Mouse (Mus musculus) regulatory T cell (primary cell): ENCODE results near the gene Mthfs.
"Not testable (repeated sequence)": the region's sequence is repeated elsewhere in the genome, so short reads cannot be mapped to it uniquely, and the experiment has no call there.

Experiments
- in situ Hi-C: fragments of 300-600 bp; cut with MboI, MseI; formaldehyde crosslinking; loops from one replicate; pipeline ENCODE4 v1.15.1; 2025; ENCODE audit warnings: high pct_unique_total_duplicates

Gene Mthfs

DNA sequence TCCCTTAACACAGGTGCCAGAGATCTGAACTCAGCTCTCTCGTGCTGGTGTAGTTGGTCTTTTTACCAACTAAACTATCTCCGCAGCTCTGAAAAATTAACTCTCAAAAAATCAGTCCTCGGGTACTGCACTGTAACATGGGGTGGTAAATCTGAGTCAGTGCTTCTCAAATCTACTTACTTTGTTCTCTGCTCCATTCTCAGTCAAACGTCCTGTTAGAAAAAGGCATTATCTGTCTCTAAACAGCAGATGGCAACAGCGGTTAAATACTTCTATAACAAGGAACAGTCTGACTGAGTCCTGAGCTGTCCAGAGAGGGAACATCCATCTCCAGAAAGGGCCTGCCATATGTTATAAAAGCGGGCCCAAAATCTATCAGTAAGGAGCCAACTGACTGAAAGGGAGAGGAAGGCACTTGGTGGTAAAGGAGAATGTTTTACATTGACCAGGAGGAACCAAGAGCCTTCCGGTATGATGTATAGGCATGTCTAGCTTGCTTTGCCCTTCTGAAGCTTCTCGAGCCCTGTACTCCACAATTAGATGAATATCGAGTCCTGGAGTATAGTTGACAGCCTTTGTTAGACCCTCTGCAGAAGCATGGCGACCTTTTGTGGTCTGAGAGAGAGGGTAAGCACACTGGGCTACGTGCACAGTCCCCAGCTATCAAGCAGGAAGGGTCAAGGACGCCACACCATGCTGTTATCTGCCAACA, at the start of gene Mthfs:
Gene Mthfs, plus strand, starts transcription at position 324 of the 712 bp plus-strand sequence.
- in situ Hi-C loops, result loop anchor here (25.0 kb wide), 1 partner anchor 673 kb away; the partner anchor contains the start of gene Zfp949

DNA sequence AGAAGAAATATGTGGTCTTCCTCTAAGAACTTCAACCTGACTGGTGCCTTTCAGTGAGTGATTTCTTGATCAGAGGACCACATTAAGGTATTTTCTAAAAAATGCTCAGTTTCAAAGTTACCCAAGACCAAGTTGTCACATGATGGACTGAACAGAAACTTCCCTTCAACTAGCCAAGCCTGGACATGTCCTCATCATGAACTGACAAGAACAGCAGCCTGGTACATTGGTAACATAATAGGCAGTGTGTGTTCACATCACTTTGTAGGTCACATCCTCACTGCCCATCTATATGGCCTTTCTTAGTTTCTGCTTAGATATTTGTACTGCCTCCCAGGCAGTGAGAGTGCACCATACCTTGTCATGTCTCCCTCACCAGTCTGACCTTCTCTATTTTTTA, 37.9 kb upstream of the Mthfs start:
- in situ Hi-C loops, result loop anchor here (5.0 kb wide), 1 partner anchor 240 kb away; no protein-coding TSS in a partner anchor

DNA sequence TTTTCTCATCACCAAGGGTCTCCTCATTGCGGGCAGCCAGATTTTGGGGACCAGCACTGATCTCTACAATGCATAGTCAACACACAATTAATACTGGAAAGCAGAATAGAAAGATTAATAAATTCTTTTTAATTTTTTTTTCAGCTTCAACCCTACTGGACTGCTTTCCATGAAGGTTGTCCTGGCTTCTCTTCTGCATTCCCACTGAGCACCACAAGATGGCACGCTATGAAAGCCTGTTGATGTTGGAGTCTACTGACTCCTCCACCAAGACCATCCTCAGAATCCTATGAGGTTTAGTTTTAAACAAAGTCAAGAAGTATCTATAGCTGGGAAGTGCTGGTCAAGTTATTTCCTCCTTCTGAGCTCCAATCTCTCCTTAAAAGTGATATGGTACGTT, 31.6 kb upstream of the Mthfs start:
- in situ Hi-C loops, result not testable (repeated sequence)

DNA sequence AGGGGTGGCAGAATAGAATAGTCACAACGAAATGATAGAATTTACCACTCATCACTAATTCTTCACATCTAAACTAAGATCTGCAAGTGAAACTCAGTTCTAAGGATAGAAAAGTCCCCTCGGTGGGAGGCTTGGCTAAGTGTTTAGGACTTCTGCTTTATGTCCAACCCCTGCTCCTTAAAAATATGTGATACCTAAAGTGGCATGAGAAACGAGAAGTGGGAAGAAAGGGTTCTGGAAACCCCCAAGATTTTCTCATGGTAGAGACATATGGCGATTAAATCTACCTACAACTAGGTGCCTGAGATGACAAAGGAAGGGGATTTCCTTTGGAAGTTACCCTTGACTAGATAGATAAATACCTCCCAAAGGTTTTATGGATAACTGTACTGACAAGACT, 31.0 kb upstream of the Mthfs start:
- in situ Hi-C loops, result not testable (repeated sequence)

DNA sequence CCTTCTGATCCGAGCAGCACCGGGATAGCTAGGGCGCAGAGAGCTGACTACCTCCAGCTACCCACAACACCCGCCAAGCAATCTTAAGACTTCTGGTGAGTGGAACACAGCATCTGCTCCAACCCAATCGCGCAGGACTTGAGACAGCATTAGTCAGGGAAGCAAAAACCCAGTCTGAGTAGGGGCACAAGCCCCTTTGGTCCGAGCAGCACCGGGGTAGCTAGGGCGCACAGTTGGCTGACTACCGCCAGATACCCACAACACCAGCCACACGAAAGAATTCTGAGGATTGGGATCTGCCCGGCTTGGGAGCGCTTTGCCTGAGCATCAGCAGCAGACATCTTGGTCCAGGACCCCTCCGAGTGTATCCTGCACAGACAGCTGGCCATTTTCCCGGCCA, 23.5 kb upstream of the Mthfs start:
- in situ Hi-C loops, result loop anchor here (10.0 kb wide), 1 partner anchor 498 kb away; no protein-coding TSS in a partner anchor

DNA sequence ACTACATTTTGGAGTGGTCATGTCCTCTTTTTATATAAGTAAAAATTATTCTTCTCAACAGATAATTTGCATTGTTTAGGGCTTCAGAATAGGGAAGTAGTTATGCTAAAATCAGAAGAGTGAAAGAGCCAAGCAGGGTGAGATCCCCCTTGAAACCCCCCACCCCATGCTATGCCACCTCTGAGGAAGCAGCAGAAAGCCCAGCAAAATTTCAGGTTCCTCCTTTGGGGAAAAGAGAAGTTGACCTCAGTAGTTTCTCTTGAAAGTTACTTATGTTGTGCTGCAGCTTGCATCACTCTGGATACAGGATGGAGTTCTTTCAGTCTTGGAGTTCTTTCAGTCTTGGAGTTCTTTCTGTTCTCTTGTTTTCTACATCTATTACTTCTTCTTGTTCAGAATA, 15.0 kb upstream of the Mthfs start:
- in situ Hi-C loops, result not testable (repeated sequence)

DNA sequence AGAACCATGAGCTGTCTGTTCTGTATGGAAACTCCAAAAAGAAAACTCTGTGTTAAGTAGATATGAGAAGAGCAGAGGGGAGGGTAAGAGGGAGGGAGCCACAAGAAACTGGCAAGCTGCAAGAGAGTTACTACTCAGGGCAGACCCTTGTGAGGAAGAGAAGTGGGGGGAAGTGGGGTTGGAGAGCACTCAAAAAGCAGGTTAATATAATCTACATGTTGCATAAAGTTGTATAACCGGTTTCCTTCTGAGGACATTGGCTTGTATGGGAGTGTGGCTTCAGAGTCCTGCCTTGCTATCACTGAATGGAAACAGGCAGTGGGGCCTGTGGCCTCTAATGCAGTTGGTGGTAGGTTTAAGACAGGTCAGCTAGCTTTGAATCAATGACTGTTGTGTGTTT, 13.0 kb upstream of the Mthfs start:
- in situ Hi-C loops, result not testable (repeated sequence)

DNA sequence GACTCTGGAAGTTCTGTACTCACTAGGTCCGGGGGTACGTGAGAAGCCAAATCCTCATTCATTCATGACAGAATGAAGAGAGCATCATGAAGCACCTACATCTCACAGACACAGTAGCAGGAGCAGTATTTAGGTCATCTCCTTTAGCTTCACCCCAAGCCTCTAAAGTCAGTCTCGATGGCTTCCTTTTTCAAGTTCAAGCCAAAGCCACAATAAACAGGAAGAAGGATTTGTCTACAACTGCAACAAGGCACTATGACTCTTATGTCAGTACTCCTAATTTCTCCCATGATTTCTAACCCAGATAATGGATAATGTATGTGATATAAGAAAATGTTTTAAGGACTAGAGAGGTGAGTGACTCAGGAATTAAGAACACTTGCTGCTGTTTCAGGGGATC, 12.1 kb upstream of the Mthfs start:
- in situ Hi-C loops, result not testable (repeated sequence)

DNA sequence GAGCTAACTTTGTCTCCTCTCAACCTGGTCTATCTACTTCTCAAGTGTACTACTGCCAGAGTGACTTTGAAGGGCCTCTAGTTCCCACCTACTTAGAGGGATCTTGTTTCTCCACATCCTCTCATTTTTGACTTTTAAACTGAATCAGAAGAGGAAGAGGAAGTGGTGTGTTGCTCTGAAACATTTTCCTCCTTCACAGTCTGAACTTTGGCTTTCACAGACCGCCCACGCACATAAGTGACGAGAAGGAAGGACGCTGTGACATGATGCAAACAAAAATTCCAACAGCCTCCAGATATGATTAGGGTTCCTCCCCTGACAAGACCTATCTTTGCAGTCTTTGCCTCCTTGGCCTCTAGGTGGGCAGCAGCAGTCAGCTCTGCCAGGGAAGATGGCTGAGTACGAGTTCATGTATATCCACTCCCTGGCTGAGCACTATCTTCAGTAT, 11.5 kb upstream of the Mthfs start, which contains the start of the genes Bcl2a1b and Gm29094:
Gene Bcl2a1b, plus strand, starts transcription at position 241 of the 448 bp plus-strand sequence.
Gene Gm29094, plus strand, starts transcription at position 411 of the 448 bp plus-strand sequence.
- in situ Hi-C loops, result not testable (repeated sequence)

DNA sequence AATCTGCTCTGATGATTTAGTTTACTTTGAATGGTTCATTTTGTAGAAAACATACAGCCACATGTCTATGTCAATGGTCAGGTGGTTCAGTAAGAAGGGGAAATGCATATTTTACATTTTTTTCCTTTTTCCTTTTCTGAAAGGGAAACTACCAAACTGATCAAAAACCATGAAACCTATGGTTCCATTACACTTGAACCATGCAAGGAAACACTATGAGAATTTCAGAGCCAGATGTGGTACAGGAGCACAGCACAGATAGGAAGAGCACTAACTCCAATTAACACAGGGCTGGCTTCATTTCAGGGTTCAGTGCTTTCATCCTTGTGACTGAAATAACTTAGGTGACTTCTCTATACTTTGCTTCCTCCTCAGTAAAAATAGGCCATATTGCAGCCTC, 8.2 kb upstream of the Mthfs start:
- in situ Hi-C loops, result loop anchor here (25.0 kb wide), 1 partner anchor 665 kb away; the partner anchor contains the start of gene Zfp949

DNA sequence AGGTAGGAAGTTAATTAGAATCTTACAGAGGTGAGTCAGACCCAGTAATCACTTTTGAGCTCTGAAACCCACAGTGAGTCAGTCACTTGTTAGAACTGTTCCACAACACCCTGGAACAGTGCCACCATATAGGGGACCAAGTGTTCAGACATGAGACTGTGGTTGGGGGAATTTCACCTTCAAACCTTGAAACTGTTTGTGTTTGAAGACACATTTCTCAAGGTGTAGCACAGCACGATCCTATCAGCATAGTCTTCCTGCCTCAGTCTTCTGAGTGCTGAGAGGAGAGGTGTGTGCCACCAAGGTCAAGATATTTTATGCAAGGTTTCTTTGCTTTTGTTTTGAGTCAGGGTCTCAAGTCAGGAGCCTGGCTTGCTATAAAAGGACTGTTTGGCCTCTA, 1.5 kb upstream of the Mthfs start:
- in situ Hi-C loops, result loop anchor here (25.0 kb wide), 1 partner anchor 672 kb away; the partner anchor contains the start of gene Zfp949

DNA sequence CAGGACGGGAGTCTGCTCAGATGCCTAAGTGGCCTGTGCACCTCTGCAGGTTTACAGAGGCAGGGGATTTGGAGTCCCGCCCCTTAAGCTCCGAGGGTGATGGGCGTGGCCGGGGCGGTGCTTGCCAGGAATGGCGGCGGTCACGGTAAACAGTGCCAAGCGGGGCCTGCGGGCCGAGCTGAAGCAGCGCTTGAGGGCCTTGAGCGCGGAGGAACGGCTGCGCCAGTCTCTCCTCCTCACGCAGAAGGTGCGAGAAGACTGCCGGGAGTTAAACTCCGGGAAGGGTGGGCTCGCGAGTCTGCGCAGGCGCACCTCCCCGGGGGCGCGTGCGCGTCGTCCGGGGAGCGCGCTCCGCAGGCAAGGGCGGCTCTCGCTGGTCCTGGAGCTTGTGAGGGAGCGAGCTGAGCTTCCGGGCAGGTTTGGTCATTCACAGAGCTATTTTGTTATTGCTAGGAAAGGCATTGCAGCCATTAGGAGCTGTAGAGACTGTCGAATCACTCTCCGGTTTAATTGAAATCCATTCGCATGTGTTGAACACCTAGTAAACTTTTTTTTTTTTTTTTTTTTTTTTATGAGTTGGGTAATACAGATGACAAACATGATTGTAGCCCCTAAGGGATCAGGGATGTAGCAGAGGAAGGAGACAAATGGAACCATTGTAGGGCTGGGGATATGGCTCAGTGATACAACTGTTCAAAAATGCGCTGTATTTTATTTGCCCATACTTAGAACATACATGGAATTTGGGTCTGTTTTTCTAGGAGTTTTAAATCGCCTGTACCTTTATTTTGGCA, 786 bp downstream of the Mthfs start:
- in situ Hi-C loops, result loop anchor here (25.0 kb wide), 1 partner anchor 674 kb away; the partner anchor contains the start of gene Zfp949

DNA sequence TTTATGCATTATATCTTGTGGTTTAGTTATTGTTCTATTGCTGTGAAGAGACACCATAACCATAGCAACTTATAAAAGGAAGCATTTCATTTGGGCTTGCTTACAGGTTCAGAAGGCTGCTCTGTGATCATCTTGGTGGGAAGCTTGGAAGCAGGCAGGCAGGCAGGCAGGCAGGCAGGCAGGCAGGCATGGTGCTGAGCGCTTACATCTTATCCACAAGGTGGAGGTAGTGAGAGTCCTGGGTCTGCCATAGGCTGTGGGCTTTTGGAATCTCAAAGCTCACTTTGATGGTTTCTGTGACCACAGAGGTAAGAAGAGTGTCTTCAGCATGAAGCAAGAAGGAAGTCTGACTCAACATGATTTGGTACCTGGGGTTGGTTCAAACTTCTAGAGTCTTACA, 2.0 kb downstream of the Mthfs start:
- in situ Hi-C loops, result loop anchor here (25.0 kb wide), 1 partner anchor 675 kb away; the partner anchor contains the start of gene Zfp949

DNA sequence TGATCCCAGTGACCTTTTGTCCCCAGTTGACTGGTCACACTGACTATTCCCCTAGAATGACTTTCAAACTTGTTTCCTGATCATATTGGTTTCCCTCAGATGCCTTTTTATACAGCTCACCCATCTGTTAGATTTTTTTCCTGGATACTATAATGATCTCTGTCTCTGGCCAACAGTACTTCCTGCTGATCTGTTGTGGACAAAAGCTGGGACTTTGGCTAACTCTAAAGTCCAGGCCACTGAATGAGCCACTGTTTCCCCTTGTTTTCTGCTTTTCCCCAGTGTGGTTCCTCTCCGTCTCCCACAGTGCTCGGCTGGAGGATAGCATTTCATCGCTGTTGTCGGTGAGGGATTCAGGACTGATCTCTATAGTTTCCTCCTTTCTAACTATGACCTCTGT, 7.7 kb downstream of the Mthfs start:
- in situ Hi-C loops, result loop anchor here (5.0 to 25.0 kb wide), 2 partner anchors 506 to 681 kb away; partner anchors contain the start of gene Zfp949

DNA sequence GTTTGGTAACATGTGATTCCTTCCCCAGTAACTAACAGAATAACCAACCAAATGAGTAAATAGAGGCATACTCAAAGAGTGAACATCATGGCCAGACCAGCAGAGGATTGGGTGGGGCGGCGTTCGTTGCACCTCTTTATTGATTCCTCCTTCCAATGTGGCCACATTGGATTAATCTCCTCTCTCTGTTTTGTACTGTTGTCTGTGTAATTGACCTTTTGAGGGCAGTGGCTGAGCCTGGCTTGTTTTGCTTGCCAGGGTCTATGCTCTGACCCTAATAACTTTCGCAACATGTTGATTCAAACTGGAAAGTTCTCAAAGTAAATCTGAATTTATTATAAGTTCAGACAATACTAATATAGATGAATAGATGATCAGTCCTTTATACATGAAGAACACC, 9.2 kb downstream of the Mthfs start:
- in situ Hi-C loops, result loop anchor here (5.0 to 25.0 kb wide), 2 partner anchors 507 to 682 kb away; partner anchors contain the start of gene Zfp949

DNA sequence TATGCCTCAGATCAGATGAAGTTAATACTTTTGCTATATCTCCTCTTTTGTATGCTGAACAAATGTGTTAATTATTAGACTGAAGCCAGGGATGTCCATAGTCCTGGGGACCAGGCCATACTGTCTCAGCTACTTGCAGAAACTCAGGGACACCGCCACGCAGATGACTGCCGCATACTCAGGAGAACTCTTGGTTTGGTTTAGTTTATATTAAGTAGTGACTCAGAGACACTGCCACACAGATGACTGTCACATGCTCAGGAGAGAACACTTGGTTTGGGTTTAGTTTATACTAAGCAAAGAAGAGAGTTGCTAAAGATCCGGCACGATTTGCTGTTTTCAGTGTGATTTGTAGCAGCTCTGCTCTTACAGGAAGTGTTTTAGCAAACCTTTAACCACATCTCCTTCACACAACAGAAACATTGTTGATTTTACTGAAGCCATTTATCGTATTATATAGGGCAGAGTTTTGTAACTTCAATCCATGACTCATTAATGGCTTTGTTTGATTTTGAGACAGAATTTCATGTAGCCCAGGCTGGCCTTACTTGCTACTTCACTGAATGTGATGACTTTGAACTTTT, 10.3 kb downstream of the Mthfs start:
- in situ Hi-C loops, result loop anchor here (25.0 kb wide), 1 partner anchor 683 kb away; the partner anchor contains the start of gene Zfp949

DNA sequence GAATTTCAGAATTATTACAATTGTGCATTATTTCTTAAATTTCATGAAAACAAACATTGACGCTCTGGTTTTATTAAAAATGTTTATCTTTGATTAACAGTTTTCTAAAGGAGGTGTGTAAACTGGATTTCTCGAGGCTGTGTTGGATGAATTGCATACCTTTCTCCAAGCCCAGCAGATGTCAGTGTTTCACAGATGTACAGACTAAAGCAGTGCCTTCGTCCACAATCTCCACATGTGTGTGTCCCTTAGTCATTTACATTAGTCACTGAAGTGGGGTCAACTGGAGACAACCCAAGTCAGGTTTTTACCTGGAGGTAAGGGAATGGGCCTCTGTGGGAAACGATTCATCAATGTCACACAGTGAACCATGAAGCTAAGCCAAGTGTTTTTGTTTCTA, 15.6 kb downstream of the Mthfs start:
- in situ Hi-C loops, result loop anchor here (5.0 kb wide), 1 partner anchor 426 kb away; no protein-coding TSS in a partner anchor

DNA sequence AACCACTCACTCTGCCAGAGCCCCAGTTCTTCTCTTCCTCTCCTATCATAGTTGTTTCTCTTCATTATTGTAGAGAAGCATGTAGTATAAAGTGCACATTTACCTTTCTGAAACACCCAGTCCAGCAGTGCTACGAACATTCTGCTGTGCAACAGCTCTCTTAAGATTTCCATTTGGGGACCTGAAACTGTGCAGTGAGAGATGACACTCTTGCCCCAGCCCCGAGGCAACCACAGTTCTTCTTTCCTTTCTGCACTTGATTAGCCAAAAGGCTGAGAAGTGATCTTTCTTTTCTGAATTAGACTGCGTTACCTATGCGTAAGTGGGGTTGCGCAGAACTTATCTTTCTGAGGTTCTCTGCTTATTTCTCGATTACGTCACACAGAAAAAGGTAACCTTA, 17.6 kb downstream of the Mthfs start:
- in situ Hi-C loops, result loop anchor here (5.0 kb wide), 1 partner anchor 424 kb away; no protein-coding TSS in a partner anchor

DNA sequence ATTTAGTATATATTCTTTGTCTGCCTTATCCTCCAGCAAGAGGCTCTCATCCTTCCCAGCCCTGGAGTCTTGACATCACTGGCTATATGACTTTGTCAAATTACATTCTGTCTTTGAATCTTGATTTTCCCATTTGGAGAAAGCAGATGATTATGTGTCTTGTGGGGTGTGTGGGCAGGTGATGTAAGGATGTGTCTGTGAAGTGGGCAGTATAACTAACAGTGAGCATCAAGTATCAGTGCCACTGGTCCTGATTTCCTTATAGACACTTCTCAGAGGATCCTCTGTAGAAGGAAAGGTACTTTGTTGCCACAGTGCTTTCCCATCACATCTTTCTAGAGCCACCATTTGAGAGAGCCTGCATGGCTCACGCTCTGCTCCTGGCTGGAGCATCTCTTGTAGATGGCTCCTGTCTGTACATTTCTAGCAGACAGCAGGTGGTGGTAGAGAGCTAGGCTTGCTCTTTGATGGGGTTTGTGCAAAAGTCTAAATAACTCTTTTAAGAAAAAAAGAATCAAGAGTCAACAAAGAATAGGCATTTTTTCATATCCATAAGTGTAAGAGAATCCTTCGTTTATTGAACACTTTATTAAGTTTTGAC, 20.5 kb downstream of the Mthfs start:
- in situ Hi-C loops, result not testable (repeated sequence)

DNA sequence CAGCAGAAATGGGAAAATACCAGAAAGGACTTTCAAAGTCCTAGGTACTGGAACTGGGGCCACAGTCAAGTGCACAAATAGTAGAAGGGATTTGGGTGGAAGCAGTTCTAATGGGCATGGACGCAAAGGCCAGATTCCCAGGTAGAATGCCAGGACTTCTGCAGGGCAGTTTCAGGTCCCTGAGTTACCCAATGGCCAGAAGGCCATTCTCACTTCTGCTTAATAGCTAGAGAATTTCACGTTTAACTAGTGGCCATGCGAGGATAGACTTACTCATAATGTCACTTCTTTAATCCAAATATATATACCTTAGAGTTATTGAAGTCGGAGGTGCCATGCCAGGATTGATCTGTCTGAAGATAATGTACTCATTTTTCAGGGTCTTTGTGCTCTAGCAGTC, 26.7 kb downstream of the Mthfs start:
- in situ Hi-C loops, result not testable (repeated sequence)

DNA sequence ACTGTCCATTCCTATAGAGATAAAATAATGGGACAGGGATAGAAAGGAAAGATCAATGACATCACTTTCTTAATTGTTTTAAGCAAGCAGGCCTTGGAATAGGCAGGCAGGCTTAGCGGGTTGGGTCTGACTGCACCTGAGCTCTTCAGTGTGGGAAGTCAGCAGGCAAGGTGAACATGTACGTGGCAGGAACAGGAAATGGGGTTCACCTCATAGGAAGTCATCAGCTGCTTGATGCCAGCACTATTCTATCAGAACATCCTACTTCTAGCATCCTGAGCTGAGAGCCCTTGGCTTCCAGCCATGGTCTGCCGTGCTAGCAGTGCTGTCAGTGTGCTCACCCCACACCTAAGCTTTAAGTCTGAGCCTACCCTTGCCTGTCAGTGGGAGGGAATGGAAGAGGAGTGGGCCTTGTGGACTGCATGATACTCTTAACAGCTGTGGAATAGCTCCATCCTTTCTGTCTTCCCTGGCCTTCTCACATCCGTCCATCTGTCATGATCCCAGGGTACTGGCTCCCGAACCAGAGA, 28.6 kb downstream of the Mthfs start:
- in situ Hi-C loops, result not testable (repeated sequence)
